Mouse (Mus musculus) right cerebral cortex, adult 18-20 months (tissue): Measurements from ENCODE around the gene Tmtc4.
A peak's percentile ranks its signal among the peaks of the same experiment; 100 is the strongest.

Experiments
- DNase-seq: peaks from one replicate; pipeline ENCODE4 v3.0.0; 2022; ENCODE audit warnings: mixed read lengths

Gene Tmtc4

DNA sequence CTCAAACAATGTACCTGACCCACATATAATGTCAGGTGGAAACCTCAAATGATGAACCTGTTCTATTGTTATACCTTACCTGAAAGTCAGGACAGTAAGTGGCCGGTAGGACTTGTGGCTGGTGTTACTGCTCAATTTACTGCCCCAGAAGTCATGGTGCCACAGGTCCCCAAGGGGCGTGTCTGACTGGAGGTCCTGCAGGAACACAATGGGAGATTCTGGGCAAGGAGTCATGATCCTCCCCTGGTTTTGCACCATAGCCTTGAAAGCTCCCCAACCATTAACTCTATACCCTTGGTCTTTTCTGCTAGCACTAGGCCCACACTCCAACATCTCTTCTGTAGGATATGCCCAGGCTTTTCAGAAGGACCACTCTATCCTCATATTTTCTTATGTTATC, 10.7 kb downstream of the Tmtc4 start:
- no peak for DNase-seq

DNA sequence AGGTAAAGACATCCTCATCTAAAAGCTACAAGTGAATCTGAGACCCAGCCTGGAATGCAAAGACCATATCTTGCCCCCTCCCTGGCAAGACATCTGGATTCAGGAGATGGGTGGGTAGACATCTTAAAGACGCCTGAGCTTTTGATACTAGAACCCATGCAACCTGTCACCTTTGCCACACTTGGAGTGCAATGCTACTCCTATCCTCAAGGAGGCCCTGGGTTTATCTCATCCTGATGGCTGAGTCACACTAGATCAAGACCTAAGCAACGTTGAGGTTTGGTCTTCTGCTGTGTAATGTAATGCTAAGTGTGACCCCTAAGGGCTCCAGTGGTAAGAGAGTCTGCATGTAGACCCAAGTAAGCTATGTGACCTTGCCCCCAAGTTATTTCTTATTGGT, 15.8 kb downstream of the Tmtc4 start:
- no peak for DNase-seq

DNA sequence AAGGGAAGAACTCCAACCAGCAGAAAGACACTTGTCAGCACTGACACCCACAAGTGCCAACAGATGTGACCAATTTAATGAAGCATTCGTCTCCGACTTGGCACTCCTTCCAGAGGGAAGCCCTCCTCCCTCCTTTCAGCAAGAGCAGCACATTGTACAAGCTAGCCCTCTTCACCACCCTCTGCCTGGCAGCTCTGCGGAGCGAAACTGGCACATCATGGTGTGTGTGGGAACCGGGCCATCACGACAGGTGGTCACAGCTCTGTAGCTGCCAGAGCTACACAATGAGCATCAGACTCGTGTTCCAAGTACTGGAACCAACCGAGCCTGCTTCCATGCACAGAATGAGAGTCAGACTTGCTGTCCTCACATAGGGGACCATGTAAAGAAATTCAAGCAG, 25.9 kb downstream of the Tmtc4 start:
- peak; percentile 92 for DNase-seq

DNA sequence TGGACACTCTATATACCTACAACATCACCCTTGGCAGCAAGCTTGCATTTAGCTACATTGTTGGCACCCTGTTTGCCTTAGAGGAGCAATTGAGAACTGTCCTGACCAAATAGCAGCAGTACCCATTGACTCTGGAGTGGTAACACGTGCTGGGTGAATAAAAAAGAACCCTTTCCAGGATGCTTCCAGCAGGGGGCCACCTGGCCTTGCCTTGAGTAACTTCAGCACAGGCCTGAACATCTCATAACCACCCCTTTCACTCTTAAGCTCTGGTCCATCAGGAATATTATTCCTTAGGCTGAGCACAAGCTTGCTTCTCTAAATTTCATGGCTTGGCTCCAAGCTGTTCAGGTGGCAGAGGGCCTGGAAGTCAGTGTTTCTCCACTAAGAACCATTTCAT, 30.5 kb downstream of the Tmtc4 start:
- peak; percentile 66 for DNase-seq

DNA sequence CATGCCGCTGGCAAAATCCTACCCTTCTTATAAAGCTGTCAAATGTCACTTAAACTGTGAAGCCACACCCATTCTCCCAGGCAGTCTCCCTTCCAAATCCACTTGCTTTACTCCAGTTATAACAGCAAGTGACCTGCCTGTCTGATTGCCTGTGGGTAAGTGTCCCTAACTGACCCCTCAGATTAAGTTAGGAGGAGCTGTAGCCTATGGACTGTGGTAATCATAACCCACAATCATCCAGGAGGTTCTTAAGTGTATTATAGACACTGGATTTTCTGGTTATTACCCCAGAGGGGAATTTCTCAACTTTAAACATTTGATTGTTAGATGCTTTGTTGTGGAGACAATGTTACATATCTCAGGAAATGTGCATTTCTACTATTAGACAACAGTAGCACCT, 31.3 kb downstream of the Tmtc4 start:
- DNase-seq = no peak

DNA sequence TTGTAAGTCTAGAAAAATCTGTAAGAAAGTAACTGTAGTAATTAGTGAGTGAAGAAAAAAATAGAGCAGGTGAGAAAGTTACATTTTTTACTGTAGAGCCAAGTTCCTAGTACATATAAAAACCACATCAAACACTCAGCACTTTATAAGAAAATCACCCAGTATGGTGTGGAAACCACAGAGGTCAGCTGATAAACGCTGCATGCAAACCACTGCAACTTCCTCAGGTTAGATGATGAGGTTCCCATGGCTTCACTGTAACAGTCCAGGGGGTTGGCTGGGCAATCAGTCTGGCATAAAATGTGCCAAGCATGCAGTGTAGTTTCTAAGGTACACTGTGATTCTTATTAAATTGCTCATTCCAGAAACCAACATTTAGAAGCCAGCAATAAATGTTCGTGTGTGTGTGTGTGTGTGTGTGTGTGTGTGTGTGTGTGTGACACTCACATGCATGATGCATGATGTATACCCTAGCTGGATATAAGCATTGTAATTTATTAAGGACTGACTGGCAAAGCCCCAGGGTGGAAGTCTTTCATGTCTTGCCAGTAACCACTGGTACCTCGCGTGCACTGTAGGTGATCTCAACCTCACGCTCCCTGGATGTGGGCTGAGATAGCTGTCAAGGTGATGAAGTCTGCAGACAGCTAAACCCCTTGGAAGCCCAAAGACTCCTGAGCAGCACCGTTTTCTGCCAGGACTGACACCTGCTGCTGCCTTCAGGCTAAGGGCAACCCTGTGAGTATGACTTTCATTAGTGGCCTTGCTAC, 32.0 kb downstream of the Tmtc4 start:
- no peak for DNase-seq

DNA sequence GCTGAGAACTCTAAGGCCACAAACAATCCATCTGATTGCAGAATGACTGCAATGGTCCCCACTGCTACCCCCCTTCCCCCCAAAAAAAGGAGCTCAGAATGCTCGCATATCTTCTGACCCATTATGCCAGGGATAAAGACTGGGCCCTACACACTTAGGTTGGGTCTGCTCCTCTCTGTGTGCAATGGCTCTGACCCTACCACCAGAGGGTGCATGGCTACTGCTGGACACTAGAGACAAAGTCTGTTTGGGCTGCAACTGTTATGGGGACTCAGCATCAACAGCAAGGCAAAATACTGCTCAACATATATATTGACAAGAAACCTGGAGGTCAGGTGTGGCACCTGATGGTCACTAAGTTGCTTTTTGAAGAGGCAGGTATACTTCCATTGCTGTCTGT, 32.9 kb downstream of the Tmtc4 start:
- DNase-seq = no peak

DNA sequence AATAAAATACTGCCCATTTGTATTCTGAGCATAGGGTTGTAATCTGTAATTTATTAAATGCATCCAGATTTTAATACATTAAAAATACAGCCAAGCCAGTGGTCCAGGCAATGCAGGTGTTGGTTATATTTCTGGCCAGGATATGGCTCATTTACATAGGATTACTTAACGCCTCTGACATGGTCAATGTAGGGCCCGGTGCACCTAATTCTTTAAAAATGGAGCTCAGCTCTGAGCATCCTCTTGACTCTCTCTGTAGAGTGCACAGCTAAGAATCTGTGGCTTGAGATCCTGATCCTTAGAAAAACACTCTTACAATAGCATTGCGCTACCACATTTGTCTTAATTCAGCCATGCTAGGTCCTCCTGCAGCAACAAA, 40.4 kb downstream of the Tmtc4 start:
- no peak for DNase-seq

DNA sequence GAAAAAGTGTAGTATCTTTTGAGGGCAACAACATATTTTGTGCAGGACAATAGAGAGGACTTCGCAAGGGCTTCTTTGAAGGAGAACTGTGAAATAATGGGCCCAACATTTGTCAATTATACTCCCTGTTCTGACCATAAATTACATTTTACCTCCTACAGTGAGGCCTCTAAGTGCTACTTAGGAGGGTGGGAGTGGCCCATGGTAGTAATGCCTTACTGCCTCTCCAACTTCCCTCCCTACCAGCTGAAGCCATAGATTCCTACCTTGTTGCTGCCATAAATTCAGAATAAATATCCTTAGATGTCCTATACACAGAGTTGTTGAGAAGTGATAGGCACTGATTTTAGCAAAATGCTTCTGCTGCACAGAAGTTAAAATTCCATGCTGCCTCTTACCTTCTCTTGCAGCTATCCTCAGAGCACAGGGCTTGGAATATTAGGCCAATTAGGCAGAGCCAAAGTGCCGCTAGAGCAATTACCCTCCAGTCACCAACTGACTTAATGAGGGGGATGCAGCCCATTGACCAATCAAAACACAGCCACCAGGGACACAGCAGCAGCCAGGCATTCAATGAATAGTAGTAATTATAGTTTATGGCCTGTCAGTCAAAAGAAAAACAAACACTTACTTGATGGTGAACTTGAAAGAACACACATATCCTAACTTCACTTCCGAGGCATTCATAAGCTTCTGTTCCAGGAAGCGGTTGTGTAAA, 40.9 kb downstream of the Tmtc4 start:
- no peak for DNase-seq

DNA sequence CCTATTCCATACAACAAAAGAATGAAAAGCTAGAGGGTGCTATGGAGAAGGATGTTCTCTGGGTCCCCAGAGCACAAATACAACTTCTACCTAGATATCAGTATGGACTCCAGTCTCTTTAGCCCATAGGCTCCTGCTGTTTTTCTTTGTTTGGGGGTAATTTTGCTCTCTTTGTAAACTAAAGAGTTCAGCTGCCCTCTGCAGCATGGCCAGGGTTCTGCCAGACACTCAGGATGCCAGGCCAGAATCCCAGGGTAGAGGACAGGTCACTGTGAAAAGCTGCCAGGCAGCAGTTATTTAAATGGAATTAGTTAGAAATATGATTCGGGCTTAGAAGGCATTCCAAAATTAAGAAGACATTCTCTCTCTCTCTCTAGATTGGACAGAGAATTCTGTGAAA, 47.4 kb downstream of the Tmtc4 start:
- DNase-seq = no peak

DNA sequence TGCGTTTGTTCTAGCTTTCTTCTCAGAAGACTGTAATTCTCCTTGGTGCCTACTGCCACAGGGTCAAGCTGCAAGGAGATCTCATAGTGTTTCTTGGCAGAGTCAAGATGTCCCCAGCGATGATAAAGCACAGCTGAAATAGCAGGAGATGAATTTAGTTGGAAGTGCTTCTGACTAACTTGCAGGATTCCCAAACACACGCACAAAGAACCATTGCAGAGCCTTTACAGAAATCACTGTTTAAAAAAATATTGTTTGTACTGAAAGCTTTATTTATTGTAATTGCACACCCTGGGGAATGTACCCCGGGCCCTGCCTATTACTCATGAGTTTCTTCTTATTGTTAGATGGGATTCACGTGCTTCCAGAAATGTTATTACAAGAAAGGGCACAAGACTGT, 63.8 kb downstream of the Tmtc4 start:
- DNase-seq = no peak

DNA sequence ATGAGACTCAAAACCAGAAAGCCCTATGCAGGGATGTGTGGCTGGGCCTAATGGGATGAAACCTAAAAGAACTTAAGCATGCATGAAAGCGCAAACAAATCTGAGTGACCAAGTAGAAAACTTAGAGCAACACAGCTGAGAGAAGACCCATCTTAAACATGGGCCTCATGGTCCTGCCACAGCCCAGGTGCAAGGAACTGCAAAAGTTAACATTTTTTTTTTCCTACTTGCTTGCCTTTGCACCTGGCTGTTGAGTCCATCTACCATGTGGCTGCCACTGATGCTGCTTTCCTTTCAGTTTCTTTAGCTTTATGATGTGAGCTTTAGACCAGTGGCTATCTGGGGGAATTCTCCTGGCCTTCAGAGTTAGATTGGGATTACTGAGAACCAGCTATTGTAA, 66.2 kb downstream of the Tmtc4 start:
- no peak for DNase-seq

DNA sequence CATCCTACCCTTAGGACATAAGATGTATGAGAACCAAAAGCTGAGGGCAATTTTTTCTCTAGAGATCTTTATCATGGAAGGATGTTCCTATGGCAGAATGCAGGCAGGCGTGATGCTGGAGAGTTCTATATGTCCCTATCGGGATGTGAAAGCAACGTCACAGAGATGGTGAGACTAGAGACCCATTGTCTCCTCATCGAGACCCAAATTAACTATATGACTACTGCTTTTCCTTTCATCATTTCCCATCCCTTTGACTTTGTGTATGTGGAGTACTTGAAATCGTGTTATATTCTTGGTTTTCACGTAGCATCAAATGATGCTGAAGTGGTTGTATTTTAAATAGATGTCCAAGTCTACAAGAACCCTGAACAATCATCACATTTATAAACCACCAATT, 70.2 kb downstream of the Tmtc4 start, which contains the start of gene Ggact:
Gene Ggact (minus strand): TSS at position 101 of the 400 bp plus-strand sequence.
- DNase-seq = no peak

DNA sequence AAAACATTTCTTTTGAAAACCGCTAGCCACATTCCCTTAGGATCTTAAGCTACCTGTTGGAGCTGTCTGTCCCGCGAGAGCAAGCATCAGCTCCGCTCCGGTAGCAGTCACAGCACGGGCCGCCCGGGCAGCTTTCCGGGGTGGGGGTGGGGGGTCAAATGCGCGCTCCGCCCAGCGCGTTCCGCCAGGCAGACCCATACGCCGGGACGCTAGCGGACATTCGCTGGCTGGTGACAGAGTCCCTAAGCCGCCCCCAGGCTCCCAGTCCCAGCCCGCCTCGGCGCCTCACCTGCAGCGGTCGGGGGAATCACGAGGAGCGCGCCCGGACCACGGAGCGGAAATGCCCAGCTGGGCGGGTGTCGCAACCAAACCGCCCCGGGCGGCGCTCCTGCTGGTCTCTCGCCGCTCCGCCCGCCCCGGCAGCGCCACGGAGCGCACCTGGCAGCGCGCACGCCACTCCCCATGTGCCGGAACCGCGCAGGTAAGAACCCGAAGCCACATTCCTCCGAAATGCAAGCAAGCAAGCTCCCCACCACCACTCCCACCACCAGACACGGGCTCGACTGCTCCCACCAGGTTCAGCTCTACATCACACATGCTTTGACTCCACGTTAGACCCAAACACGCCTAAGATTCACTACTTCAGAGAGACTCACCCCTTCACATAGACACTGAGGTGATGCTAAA, 70.9 kb downstream of the Tmtc4 start:
- peak; percentile 63 for DNase-seq

DNA sequence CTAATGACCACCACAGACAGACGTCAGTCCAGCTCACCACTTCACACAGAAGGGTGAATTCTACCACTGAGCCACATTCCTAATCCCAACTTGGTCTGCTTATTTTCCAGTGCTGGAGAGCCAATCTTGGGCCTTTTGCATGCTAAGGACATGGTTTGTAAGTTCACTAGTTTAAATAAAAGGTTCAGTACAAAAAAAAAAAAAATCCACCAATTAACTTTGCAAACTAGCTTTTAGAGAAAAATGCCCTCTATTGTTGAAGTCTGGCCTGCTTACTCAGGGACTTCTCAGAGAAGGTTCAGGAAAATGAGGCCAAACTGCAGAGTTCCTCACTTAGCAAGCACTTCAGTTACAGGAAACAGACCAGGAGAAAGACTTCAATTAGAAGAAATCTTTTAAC, 71.7 kb downstream of the Tmtc4 start:
- no peak for DNase-seq

DNA sequence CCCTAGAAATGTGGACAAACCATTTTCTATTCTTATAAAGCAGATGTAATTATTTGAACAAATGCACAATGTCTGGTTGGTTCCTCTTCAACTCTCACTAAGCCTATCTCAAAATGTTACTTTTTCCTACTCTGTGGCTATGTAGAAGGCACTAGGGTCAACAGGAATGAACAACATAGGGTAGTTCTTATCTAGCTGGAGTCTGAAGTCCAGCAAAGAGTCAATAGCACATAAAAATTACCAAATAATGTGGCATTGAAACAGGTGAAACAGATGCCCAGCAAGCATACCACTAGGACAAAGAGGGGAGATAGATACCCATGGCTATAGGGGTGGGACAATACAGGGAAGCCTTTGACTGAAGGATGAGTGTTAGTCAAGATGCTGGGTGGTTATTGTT, 72.6 kb downstream of the Tmtc4 start:
- DNase-seq = no peak

DNA sequence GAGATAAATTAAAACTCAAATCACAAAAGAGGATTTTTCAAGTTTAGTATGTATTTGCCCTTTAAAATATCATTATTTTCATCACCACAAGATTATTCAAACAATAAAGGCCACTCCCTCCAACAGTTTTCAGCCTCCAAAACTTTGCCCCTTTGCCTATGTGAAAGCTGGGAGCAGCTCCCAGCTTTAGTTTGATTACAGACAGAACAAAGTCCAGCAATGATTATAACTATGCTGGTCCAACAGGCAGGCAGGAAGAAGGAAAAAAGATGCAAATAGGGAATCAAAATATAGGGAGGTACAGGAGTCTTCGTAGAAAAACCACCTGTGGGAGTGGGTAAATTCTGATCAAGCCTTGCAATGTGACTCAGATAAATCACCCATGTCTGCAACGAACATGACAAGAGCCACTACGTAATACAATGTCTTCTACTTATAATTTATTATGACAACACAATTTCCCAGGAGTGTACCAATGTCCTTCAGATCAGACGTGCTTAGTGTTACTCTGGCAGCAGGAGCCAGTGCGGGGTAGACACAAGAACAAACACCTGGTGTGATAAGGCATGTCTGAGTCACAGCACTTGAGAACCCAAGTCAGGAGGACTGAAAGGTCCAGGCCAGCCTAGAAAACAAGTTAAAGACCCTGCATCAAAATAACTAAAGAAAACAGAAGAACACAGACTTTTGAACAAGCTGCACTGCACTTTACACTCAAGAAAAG, 74.3 kb downstream of the Tmtc4 start:
- no peak for DNase-seq

DNA sequence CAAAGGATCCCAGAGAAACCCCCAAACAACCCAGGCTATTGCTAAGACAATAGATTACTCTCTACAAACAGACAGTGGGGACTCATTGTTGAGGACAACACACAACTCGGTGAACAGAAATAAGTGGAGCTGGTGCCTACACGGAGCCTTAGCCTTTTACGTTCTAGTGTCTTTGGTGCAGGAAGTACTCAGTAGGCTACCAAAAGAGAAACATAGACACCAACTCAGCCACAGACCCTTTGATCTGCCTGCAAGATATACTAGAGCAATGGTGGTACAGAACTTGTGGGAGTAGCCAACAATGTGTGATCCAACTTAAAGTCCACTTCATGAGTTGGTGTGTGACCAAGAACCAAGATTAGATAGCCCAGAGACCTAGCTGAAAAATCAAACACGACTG, 75.8 kb downstream of the Tmtc4 start:
- DNase-seq = no peak

DNA sequence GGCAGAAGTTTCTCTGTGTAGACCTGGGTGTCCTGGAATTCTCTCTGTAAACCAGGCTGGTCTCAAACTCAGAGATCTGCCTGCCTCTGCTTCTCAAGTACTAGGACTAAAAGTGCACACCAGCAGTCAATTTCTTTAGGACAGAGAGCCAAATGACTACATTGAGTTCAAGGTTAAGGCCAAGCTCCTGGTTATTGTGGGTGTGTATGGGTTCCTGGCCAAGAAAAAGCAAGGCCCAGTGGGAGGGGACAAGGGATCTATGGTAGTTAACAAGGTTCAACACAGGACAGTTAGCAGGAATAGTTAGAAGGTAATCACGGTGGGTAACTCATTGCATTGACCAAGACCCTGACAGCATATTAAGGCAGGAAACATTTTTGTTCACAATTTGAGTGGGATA, 78.8 kb downstream of the Tmtc4 start:
- DNase-seq = no peak

DNA sequence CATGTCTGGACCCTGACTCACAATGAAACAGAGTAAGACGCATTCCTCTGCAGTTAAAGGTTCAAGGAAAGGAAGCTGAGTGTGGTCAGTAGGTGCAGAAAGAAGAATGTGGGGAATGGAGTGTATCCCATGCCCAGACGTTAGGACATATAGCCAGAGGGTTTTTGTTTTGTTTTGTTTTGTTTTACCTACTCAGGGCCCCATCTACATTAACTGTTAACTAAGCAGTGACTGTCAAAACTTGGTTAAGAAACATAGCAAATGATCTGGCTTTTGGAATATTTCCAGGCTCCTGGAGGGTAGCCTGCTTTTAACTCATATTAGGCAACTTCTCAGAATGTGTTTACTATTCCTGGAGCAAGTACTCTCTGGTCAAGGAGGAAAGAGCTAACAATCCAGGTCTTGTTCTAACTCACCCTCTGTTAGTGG, 79.9 kb downstream of the Tmtc4 start:
- no peak for DNase-seq

DNA sequence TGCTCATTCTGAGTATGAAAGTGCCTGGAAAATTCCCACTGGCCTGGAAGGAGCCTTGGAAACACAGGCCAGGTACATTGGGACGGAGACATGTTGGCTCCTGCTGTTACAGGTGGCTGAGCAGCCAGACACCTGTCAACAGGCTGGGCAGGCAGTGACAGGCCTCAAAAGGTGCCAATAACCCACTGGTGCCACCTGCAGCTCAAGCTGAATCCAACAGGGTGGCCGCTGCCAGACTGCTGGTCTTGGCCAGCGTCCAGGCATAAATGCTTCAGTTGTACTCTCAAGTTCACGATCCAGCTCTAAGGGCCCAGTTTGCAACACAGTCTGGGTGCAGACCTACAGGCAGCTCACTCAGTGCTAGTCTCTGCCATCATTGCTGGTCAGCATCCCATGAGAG, 81.0 kb downstream of the Tmtc4 start:
- DNase-seq = peak; percentile 30

DNA sequence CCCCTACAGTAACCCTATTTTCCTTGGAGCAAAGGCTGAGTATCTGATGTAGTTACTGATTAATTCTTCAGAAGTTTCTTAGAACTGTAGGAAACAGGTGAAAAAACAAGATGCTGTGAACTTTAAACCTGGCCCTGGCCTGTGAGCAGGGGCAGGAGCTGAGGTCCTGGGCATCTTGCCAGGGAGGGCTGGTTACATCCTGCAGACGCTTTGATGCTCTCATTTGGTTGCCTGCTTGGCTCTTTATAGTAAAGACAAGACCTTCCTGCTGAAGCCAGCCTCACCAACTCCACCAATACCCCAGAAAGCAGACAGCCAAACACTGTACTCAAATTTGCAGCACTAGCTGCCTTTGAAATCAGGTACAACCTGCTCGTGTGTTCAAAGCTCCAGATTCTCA, 81.7 kb downstream of the Tmtc4 start:
- DNase-seq = no peak

DNA sequence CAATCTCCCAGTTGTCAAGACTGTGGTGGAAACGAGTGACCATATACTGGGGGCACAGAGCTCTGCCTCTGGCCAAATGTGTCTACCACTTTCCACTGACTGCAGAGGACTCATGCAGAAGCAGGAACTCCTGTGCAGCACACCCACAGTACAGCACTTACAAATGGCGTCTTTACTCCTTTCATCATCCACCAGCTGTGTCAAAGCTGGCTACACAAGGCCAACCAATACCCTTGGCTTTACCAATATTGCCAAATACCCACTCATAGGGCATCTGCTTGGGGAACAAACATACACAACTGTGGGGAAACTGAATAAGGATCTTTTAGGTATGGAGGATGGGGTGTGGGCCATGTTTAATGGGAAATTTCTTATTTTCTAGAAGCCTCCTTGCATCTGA, 82.1 kb downstream of the Tmtc4 start:
- no peak for DNase-seq
